Mouse (Mus musculus) cortical plate, adult 2 months (tissue): Measurements from ENCODE around the gene Chrne.

Source experiments
- CTCF ChIP-seq: fragments of 200-500 bp; IDR thresholded peaks from 2 replicates; pipeline ENCODE4 v1.5.1; 2011; ENCODE audit warnings: mild to moderate bottlenecking, control low read depth, low read length; ENCODE audit not compliant: insufficient read depth; ENCODE audit errors: extremely low read depth
- POLR2A ChIP-seq: fragments of 200-500 bp; IDR thresholded peaks from 2 replicates; pipeline ENCODE4 v1.6.1; 2011; ENCODE audit warnings: mild to moderate bottlenecking, low read length, control low read depth; ENCODE audit not compliant: insufficient read depth; ENCODE audit errors: extremely low read depth

- no peak for TF ChIP-seq CTCF
- TF ChIP-seq POLR2A: no peak
These were observed 21.0 kb upstream of the Chrne start for GRCm38 (mm10) chr11:70639976-70640375.
